Mouse (Mus musculus) ES-E14 (cell line): ENCODE results near the gene Nrxn3.

ENCODE experiments used
- HCFC1 ChIP-seq: IDR thresholded peaks from 2 replicates; pipeline ENCODE4 v1.6.1; 2012; ENCODE audit warnings: low read length, inconsistent platforms, borderline replicate concordance; ENCODE audit not compliant: insufficient read depth
- ZC3H11A ChIP-seq: IDR thresholded peaks from 2 replicates; pipeline ENCODE4 v1.6.1; 2012; ENCODE audit warnings: low read depth, mild to moderate bottlenecking, inconsistent platforms, low read length, borderline replicate concordance
- ZNF384 ChIP-seq: IDR thresholded peaks from 2 replicates; pipeline ENCODE4 v1.6.1; 2012; ENCODE audit warnings: low read depth, low read length, inconsistent platforms

DNA sequence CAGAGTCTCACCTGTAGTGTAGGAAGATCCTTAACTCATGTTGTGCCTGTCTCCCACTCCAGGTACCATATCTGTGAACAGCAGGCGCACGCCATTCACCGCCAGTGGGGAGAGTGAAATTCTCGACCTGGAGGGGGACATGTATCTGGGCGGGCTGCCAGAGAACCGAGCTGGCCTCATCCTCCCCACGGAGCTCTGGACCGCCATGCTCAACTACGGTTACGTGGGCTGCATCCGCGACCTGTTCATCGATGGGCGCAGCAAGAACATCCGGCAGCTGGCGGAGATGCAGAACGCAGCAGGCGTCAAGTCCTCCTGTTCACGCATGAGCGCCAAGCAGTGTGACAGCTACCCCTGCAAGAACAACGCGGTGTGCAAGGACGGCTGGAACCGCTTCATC, 537.4 kb downstream of the Nrxn3 start:
- TF ChIP-seq ZC3H11A = no peak
- TF ChIP-seq ZNF384 = no peak
- TF ChIP-seq HCFC1 = no peak
